10 mouse cellular contexts compared by ENCODE assay signal in the genomic region with DNA sequence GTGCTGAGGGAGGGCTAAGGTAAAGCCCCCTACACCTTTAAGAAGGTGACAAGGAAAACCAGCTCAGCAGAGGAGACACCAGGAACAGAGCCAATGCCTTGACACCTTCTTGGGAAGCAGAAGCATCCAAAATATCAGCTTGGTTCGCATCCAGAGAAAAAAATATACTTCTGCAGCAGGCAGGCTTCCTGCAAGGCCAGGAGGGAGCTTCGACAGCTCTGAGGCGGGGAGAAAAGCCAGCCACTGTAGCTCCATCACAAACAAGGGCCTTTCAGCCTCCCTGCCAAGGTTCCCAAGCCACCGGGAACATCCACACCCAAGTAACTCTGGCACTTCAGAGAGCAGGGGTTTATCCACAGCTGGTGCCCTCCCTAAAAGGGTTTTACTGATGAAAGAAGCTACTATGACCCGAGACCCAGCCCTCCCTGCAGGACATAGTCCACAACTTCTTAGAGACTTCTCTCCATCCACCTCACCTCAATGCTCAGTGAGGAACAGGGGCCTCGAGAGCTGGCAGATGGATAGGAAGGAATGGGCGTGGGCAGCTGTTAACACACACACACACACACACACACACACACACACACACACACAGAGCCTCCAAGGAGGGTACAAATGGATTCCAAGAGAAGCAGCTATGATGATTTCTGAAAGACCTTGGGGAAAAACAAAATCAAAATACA.
DNase-seq lines count a peak whose midpoint lies in the region; ATAC-seq lines count a peak whose summit lies in the region.
"Had no signal": no experiment of that assay in that cellular context is flagged by ENCODE, and none has a peak within 500 bp of the region (broad histone marks: within the 10 kb centered on the region; RNA-seq: fewer than 3 reads in every experiment).

No protein-coding gene starts in this region.

- no peak for ATAC-seq in embryonic facial prominence, embryonic 13.5 days (ENCODE audit: insufficient number of reproducible peaks, insufficient read depth, low FRiP score, low TSS enrichment, low read depth)
- no peak for ATAC-seq in midbrain, embryonic 15.5 days (replicated peaks)

- no peaks in the 10 kb centered on the region for H3K9me3 ChIP-seq in embryonic facial prominence, embryonic 13.5 days
- no peaks in the 10 kb centered on the region for H3K9me3 ChIP-seq in embryonic facial prominence, embryonic 10.5 days
- no peaks in the 10 kb centered on the region for H3K9me3 ChIP-seq in midbrain, embryonic 10.5 days (replicated peaks)
- no peaks in the 10 kb centered on the region for H3K9me3 ChIP-seq in midbrain, embryonic 15.5 days

- 50% methylated on average over 7 of the region's 7 CpGs for WGBS in embryonic facial prominence, embryonic 13.5 days
- WGBS in embryonic facial prominence, embryonic 10.5 days: 53% methylated on average over 7 of the region's 7 CpGs
- 54% methylated on average over 7 of the region's 7 CpGs for WGBS in midbrain, embryonic 10.5 days
- WGBS in midbrain, embryonic 15.5 days: 52% methylated on average over 7 of the region's 7 CpGs

- peak overlapping the region; percentile 64; the same call in 1 of the 2 replicates for H3K27ac ChIP-seq in embryonic facial prominence, embryonic 13.5 days
- no peak overlapping the region for H3K27ac ChIP-seq in embryonic facial prominence, embryonic 10.5 days (replicated peaks)
- H3K27ac ChIP-seq in midbrain, embryonic 10.5 days (replicated peaks): 0 out of 2 replicates have a peak overlapping the region, but pooled peaks have one; percentile 49
- no peak overlapping the region for H3K27ac ChIP-seq in midbrain, embryonic 15.5 days

- H3K36me3 ChIP-seq in embryonic facial prominence, embryonic 13.5 days: no peaks in the 10 kb centered on the region
- H3K36me3 ChIP-seq in embryonic facial prominence, embryonic 10.5 days (replicated peaks): no peaks in the 10 kb centered on the region
- H3K36me3 ChIP-seq in midbrain, embryonic 10.5 days: no peaks in the 10 kb centered on the region
- H3K36me3 ChIP-seq in midbrain, embryonic 15.5 days (replicated peaks): no peaks in the 10 kb centered on the region

- no peak overlapping the region for H3K4me3 ChIP-seq in embryonic facial prominence, embryonic 13.5 days
- H3K4me3 ChIP-seq in embryonic facial prominence, embryonic 10.5 days: no peak overlapping the region
- no peak overlapping the region for H3K4me3 ChIP-seq in midbrain, embryonic 10.5 days
- no peak overlapping the region for H3K4me3 ChIP-seq in midbrain, embryonic 15.5 days

- no peak for DNase-seq in embryonic facial prominence, embryonic 10.5 days (ENCODE audit: low spot score)
- DNase-seq in midbrain, embryonic 10.5 days (ENCODE audit: low spot score): no peak
- DNase-seq in left cerebral cortex, adult 18-20 months (ENCODE audit: low spot score in 2 of 2): peak; percentile 36 to 38
- peak; percentile 39 to 43 for DNase-seq in right cerebral cortex, adult 2 months (ENCODE audit: low spot score in 2 of 2)
- no peak for DNase-seq in kidney, postnatal 10 days
- no peak for DNase-seq in urinary bladder, postnatal 25 days (ENCODE audit: low spot score)
- DNase-seq: cerebellum, postnatal 36 days; kidney, adult 18-20 months had no signal

- peaks cover 63% of the 10 kb centered on the region for H3K4me1 ChIP-seq in embryonic facial prominence, embryonic 13.5 days
- H3K4me1 ChIP-seq in embryonic facial prominence, embryonic 10.5 days: peaks cover 36% of the 10 kb centered on the region
- peaks cover 4% of the 10 kb centered on the region for H3K4me1 ChIP-seq in midbrain, embryonic 10.5 days
- H3K4me1 ChIP-seq in midbrain, embryonic 15.5 days: peaks cover 11% of the 10 kb centered on the region; the same call in 1 of the 2 replicates

- no peak overlapping the region for H3K4me2 ChIP-seq in embryonic facial prominence, embryonic 13.5 days
- H3K4me2 ChIP-seq in midbrain, embryonic 15.5 days: no peak overlapping the region

- no peaks in the 10 kb centered on the region for H3K27me3 ChIP-seq in embryonic facial prominence, embryonic 13.5 days
- H3K27me3 ChIP-seq in embryonic facial prominence, embryonic 10.5 days (replicated peaks; ENCODE audit: low read depth, poor library complexity, severe bottlenecking): no peaks in the 10 kb centered on the region
- no peaks in the 10 kb centered on the region for H3K27me3 ChIP-seq in midbrain, embryonic 10.5 days (ENCODE audit: low read depth, poor library complexity, severe bottlenecking)
- H3K27me3 ChIP-seq in midbrain, embryonic 15.5 days (replicated peaks): no peaks in the 10 kb centered on the region

- no peak overlapping the region for H3K9ac ChIP-seq in embryonic facial prominence, embryonic 13.5 days
- no peak overlapping the region for H3K9ac ChIP-seq in midbrain, embryonic 15.5 days

Comparison
In these comparisons a context has a peak if more than half of its experiments do, and no peak if none do; other contexts are left out.
1. H3K27ac ChIP-seq: peak in embryonic facial prominence, embryonic 13.5 days (single experiment) and midbrain, embryonic 10.5 days (single experiment); none in embryonic facial prominence, embryonic 10.5 days (single experiment) and midbrain, embryonic 15.5 days (single experiment).
2. DNase-seq: peak in left cerebral cortex, adult 18-20 months (2 of 2) and right cerebral cortex, adult 2 months (2 of 2); none in embryonic facial prominence, embryonic 10.5 days (single experiment), midbrain, embryonic 10.5 days (single experiment), kidney, postnatal 10 days (single experiment) and urinary bladder, postnatal 25 days (single experiment).